Mouse (Mus musculus) ES-E14 (cell line): ENCODE results near the gene Taar3.

ENCODE experiments used
- CHD2 ChIP-seq: IDR thresholded peaks from 2 replicates; pipeline ENCODE4 v1.6.1; 2014; ENCODE audit warnings: mild to moderate bottlenecking, low read depth, low read length, inconsistent platforms
- HCFC1 ChIP-seq: IDR thresholded peaks from 2 replicates; pipeline ENCODE4 v1.6.1; 2012; ENCODE audit warnings: low read length, inconsistent platforms, borderline replicate concordance; ENCODE audit not compliant: insufficient read depth
- MAFK ChIP-seq: IDR thresholded peaks from 2 replicates; pipeline ENCODE4 v1.6.1; 2014; ENCODE audit warnings: mild to moderate bottlenecking, low read depth, low read length, inconsistent platforms; ENCODE audit not compliant: insufficient read depth

DNA sequence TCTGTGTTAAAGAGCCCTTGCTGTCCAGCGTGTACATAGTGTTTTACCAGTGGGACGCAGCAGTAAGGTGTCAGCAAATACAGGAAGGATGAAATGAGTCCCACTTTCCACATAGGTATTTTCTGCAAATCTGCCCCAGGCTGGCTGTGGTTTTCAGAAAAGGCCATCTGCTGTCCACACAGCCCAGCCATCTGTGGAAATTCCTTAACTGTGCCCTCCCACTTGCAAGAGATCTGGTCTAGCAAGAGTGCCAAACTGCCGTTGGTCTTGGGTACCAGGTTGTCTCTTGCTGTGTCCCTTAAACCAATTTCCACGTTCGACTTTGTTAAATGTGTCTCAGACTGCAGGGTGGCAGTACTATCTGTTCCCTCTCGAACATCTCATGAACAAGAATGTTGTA, 2.4 kb downstream of the Taar3 start:
- TF ChIP-seq MAFK (no peak), HCFC1 (no peak), CHD2 (no peak)
